Mouse (Mus musculus): Measurements from ENCODE around the gene Rpl29. TPM values are rescaled to one million over a fixed set of nuclear protein-coding genes. Genes with fewer than 3 reads are reported as not detected.
A peak's percentile ranks its signal among the peaks of the same experiment; 100 is the strongest.

Gene Rpl29
- total RNA-seq, 2 experiments from 2014 or later = 260 to 265 TPM

DNA sequence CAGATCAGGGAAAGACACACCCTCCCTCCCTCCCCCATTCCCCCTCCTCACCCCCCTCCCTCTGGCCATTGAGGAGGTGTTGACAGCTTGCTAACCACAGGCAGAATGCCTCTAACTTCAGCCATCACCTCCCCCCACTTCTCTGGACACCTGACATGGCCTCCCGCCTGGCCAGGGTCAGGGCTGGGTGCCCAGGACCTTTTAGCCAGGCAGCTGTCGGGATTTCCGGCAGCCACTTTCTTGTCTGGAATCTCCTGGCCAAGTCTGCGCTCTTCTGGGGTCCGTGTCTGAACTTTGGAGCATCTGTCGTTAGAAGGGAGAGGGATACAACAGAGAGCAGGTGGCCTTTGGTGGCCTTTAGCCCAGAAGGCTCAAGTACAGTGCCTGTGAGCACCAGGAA lies 24.0 kb upstream of the Rpl29 start:
- Histone ChIP-seq H3K27ac (no peak overlapping the region), H3K4me3 (no peak overlapping the region)
- no peak for DNase-seq (ENCODE audit: low spot score in 2 of 2)
- TF ChIP-seq CTCF (conservative IDR thresholded peaks at IDR 0.05) = no peak

DNA sequence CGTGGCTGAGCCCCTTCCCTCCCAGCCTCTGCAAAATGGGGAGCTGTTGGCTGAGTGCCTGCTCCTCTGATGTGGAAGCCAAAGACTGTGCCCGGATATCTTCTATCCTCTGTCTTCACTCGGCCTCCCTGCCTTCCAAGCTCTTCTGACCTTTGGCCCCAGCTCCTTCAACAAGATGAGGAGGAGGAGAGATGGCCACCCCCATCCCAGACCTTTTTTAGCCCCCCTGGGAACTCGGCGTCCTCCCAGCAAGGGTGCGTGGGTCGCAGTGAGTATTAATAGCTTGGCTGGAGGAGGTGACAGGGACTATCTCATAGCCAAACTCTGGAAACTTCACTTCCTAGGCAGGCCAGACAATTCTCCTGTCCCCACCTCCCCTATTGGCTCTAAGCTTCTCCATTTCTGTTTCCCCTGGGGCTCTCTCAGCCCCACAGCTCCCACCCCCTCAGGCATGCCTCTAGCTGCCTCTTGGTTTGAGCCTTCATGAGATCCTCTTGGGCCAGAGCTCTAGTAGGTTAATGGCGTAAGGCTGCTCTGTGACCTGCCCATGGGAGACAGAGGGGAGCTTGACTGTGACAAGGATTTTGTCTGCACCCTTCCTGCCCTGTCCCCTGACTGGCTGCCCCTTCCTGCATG lies 22.7 kb upstream of the Rpl29 start:
- TF ChIP-seq CTCF (conservative IDR thresholded peaks at IDR 0.05) = no peak
- Histone ChIP-seq H3K4me3 (no peak overlapping the region), H3K27ac (peak overlapping the region; percentile 57)
- no peak for DNase-seq (ENCODE audit: low spot score in 2 of 2)

DNA sequence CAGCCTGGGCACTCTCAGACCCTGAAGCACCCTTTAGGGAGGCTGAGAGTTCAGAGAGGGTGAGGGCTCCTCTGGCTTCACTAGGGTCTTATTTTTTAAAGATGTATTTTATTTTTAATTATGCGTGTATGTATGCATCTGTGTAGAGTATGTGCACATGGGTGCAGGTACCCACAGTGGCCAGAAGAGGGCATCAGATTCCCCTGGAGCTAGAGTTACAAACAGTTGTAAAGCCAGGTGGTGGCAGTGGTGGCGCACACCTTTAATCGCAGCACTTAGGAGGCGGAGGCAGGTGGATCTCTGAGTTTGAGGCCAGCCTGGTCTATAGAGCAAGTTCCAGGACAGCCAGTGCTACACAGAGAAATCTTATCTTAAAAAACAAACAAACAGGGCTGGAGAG lies 20.2 kb upstream of the Rpl29 start:
- peak; percentile 52 for TF ChIP-seq CTCF (conservative IDR thresholded peaks at IDR 0.05)
- H3K27ac ChIP-seq = no peak overlapping the region
- no peak overlapping the region for H3K4me3 ChIP-seq
- no peak for DNase-seq (ENCODE audit: low spot score in 2 of 2)

DNA sequence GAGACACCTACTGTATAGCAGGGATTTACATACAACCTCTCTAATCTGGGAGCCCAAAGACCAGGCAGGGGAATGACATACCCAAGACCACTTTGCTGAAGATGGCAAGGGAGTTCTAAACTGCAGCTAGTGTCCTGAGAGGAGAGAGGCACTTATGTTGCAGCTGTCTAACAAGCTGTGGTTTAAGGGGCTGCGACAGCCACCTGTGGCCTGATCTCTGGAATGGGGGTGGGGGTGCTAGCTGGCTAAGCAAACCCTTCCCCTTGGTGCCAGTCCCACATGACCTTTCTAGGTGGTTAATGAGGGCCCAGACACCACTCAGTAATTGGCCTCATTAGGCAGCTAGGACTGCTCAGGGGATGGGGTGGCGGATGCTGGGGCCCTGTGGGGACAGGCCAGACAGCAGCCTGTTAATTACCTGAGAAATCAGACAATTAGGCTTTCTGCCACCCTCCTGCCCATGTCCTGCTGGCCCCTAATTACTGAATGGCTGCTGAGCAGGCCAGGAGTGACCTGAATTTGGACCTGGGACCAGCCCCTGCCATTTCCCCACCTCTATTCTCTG lies 19.1 kb upstream of the Rpl29 start:
- DNase-seq (ENCODE audit: low spot score in 2 of 2) = no peak
- TF ChIP-seq CTCF (conservative IDR thresholded peaks at IDR 0.05) = no peak
- H3K27ac ChIP-seq = no peak overlapping the region
- H3K4me3 ChIP-seq = no peak overlapping the region

DNA sequence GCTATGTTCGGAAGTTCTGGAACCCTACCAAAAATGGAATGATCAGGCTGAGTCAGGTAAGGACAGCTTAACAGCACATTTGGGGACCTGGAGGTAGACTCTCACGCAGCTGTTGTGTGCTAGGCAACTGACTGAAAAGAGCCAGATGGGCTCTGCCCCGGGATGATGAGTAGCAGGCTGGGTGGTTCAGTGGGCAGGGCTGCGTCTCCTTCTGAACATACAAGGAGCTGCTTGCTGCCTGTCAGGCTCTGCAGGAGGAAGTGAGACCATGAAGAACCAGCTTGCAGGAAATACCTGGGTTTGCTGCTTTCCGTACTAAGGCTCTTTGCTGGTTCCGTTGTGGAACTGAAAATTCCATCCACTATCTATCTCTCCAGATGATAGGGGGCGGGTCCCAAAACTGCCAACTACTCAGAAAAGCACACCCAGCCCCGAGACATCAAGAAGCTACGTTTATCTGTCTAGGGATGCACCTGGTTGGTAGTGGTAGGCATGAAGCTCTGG lies 18.1 kb upstream of the Rpl29 start:
- DNase-seq (ENCODE audit: low spot score in 2 of 2) = no peak
- no peak for TF ChIP-seq CTCF (conservative IDR thresholded peaks at IDR 0.05)
- H3K4me3 ChIP-seq = no peak overlapping the region
- H3K27ac ChIP-seq = no peak overlapping the region; the same call in 1 of the 2 replicates

DNA sequence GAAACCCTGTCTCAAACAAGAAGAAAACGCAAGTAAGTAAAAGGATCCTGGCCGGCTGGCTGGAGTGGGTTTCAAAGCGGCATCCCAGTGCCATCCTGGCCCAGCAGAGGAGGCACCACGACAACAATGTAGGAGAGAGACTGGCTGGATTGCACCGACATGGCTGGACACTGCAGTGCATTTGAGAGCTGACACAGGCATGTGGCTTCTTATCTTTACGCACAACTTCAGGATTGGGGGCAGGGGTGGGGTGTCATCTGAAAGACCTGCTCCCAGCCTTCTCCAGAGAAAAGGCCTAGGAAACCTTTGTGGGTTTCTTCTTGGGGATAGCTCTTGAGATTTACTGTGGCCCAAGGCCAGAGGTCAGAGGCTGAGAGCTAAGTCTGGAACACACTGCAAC lies 17.5 kb upstream of the Rpl29 start:
- no peak for TF ChIP-seq CTCF (conservative IDR thresholded peaks at IDR 0.05)
- Histone ChIP-seq H3K27ac (no peak overlapping the region), H3K4me3 (no peak overlapping the region)
- no peak for DNase-seq (ENCODE audit: low spot score in 2 of 2)

DNA sequence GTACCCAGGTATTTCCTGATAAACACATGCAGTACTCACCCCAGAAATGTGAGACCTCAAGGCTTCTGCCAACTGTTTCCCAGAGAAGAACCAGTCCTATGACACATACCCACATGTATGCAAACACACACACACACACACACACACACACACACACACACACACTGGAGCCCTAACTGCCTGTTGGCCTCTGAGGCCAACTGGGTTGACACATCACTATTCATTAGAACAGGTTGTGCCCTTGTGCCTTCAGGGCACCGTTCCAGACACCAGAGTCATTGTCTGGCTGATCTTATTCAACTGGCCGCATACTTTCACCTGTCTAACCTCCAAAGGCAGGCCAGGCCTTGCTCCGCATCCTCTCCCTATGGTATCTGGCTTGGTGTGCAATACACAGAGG lies 17.0 kb upstream of the Rpl29 start:
- Histone ChIP-seq H3K27ac (no peak overlapping the region), H3K4me3 (no peak overlapping the region)
- TF ChIP-seq CTCF (conservative IDR thresholded peaks at IDR 0.05) = no peak
- no peak for DNase-seq (ENCODE audit: low spot score in 2 of 2)

DNA sequence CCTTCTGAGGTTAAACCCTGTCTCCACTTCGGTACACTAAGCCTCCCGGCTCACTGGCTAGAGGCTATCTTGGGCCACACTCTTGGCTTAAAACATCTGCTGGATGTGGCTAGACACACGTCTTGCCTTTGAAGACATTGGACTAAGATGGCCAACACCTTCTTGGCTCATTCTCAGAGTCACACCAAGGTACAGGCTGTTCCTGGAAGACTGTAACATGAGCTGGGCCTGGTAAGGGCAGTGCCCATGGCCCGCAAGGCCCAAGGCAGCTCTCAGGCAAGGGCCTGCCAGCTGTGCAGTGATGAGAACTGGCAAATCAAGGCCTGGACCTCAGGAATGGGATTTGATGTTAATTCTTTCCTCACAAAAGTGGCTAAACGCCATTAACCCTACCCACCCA lies 15.6 kb upstream of the Rpl29 start:
- TF ChIP-seq CTCF (conservative IDR thresholded peaks at IDR 0.05) = no peak
- H3K4me3 ChIP-seq = no peak overlapping the region
- H3K27ac ChIP-seq = no peak overlapping the region
- DNase-seq (ENCODE audit: low spot score in 2 of 2) = no peak

DNA sequence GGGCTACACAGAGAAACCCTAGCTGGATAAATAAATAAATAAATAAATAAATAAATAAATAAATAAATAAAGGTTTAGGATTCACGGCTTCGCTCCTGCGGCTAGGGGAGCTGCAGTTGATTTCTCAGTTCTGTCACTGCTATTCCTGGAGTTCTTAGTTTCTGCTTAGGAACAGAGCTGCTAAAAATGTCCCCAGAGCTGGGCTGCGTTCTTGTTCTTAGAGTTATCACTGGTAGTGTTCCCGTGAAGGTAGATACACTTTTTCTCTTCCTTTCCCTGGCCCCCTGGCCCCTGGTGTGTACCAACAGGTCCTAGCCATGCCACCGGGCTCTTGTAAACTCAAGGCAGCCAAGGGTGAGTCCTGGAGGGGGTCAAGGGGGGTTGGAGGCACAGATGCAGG lies 12.4 kb upstream of the Rpl29 start:
- 0 out of 2 replicates have a peak, but pooled peaks have one; percentile 7 for TF ChIP-seq CTCF (conservative IDR thresholded peaks at IDR 0.05)
- Histone ChIP-seq H3K27ac (peak overlapping the region; percentile 78), H3K4me3 (no peak overlapping the region)
- DNase-seq (ENCODE audit: low spot score in 2 of 2) = no peak

DNA sequence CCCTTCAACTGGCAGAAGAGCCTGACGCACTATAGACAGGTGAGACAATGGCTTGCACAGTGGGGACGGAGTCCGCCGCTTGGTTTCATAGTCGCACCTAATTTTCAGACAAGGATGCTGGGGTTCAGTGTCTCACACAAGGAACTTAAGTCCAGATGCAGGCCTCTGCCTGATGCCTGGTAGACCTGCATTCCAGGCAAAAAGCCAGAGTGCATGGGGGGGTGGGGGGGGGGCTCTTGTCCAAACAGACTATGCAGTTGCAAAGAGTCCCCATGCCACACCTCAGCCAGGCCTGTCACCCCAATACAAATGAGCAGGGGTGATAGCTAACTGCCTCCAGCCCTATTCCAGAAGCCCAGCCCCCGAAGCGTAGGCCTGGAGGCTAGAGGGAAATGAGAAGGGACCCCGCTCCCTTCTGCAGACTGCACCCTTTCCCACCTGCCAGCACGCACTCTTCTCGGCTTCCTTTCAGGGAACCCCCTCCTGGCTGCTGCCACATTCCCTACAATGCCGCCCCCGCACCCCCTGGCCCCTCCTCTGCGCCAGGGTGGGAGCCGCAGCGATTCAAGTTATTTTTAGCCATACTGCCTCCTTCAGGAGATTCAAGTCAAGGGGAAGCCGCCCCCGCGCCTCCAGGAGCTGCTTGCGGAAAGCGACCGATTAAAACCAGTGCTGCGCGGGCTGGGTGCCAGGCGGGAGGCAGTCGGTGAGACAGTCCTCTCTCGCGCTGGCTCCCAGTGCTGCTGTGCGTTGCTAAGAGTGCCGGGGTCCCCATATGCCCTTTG lies 11.2 kb upstream of the Rpl29 start:
- peak; percentile 86 to 92 for DNase-seq (ENCODE audit: low spot score in 2 of 2)
- TF ChIP-seq CTCF (conservative IDR thresholded peaks at IDR 0.05) = peak; percentile 65
- peak overlapping the region; percentile 42 for H3K4me3 ChIP-seq
- peak overlapping the region; percentile 78 for H3K27ac ChIP-seq

DNA sequence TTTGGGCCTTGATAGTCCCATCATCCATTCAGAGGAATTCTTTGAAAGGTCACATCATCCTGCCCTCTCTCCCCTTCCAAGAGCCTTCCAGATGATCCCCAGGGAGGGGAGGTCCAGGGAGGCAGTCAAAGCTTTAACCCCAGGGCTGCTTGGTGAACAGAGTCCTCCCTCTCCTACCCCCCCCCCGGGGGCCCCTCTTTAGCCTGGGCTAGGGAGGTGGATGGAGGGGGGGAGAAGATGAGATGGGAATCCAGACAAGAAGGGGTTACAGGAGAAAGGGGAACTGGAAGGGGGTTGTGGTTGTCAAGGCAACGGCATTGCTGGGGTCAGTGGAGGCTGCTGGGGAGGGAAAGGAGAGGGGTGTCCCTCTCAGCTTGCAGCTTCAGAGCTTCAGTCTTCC lies 8.6 kb upstream of the Rpl29 start:
- no peak for DNase-seq (ENCODE audit: low spot score in 2 of 2)
- TF ChIP-seq CTCF (conservative IDR thresholded peaks at IDR 0.05) = no peak
- Histone ChIP-seq H3K27ac (peak overlapping the region; percentile 84; the same call in 1 of the 2 replicates), H3K4me3 (no peak overlapping the region)

DNA sequence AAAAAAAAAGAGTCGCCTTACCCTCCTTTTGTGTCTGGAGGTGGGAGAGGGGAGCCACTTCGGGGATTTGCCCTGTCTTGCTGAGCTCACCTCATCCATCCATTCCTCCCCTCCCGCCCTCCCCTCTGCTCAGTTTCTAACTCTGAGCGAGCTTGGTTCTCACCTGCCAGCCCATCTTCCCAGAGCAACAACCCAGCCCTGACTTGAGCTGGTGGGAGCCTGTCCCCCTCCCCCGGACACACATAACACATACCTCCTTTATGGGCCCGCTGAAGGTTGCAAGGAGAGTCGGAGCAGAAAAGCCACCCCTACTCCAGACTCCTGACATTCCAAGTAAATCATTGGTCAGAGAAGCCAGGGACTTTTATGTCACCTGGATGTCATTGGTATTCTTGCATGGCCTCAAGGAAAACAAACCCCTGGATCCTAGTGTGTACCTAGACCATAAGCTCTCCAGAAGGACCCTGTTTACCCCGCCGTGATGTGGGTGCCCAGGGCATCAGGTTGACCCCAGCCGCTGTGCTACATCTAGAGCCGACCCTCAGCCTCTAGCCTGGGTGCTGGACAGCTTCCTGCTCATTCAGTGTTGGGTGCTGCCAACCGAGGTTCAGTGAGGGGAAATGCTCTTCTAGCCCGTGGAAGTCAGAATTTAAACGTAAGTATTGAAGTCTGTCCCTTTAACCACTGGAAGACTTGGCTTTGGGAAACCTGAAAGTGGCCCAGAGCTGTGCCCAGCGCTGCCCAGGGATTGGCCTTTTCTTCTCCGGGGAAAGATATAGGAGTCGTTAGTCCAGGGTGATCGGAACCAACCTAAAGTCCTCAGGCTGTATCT lies 8.0 kb upstream of the Rpl29 start:
- no peak for TF ChIP-seq CTCF (conservative IDR thresholded peaks at IDR 0.05)
- peak overlapping the region; percentile 84 for H3K27ac ChIP-seq
- DNase-seq (ENCODE audit: low spot score in 2 of 2) = no peak
- peak overlapping the region; percentile 40 for H3K4me3 ChIP-seq

DNA sequence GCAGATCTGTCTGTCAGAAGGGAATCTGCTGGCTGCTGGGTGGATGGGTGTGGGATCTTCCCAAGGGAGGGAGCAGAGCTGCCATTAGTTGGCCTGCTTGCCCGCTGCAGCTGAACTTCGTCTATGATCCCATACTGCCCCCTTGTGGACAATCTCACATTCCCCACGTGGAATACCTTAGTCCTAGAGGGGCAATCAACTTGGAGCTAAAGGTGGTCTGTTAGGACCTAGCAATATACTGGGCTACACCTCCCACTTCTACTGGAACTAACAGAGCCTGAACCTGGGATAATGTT lies 7.4 kb upstream of the Rpl29 start:
- TF ChIP-seq CTCF (conservative IDR thresholded peaks at IDR 0.05) = peak; percentile 96

More for the DNA sequence above, 7.4 kb upstream of the Rpl29 start:
- Histone ChIP-seq H3K4me3 (peak overlapping the region; percentile 40), H3K27ac (peak overlapping the region; percentile 84)
- peak; percentile 88 to 91 for DNase-seq (ENCODE audit: low spot score in 2 of 2)

Data from layer of hippocampus, adult 2 months (tissue).